Mouse (Mus musculus): ENCODE data around the gene Lbp. TPM values are rescaled to one million over a fixed set of nuclear protein-coding genes. Genes with fewer than 3 reads are reported as not detected.

Lbp gene
- polyA plus RNA-seq, 1 experiment from 2014 or later: 2.8 TPM

Other genes with a start within 250 kb of the Lbp start
- gene Tgm2, start 160.1 kb upstream of the Lbp start, polyA plus RNA-seq (2015; fragmentation: Nextera tagmentation; extraction: Ambion mirVana): 10.1 TPM in 2 replicates
- 2.0 and 3.1 TPM in 2 replicates for gene D630003M21Rik, start 77.3 kb upstream of the Lbp start, polyA plus RNA-seq (2015; fragmentation: Nextera tagmentation; extraction: Ambion mirVana)
- gene Bpi, start 48.4 kb upstream of the Lbp start, polyA plus RNA-seq (2015; fragmentation: Nextera tagmentation; extraction: Ambion mirVana): not detected in 2 replicates
- gene Snhg11, start 69.1 kb downstream of the Lbp start, polyA plus RNA-seq (2015; fragmentation: Nextera tagmentation; extraction: Ambion mirVana): 518 and 582 TPM in 2 replicates
- 22.8 and 25.5 TPM in 2 replicates for gene Ralgapb, start 103.4 kb downstream of the Lbp start, polyA plus RNA-seq (2015; fragmentation: Nextera tagmentation; extraction: Ambion mirVana)
- not detected in 2 replicates for gene Adig, start 196.1 kb downstream of the Lbp start, polyA plus RNA-seq (2015; fragmentation: Nextera tagmentation; extraction: Ambion mirVana)
- 0.72 and 0.86 TPM in 2 replicates for gene Arhgap40, start 206.3 kb downstream of the Lbp start, polyA plus RNA-seq (2015; fragmentation: Nextera tagmentation; extraction: Ambion mirVana)